Mouse (Mus musculus): ENCODE measurements around the gene Myo1d.

The Myo1d gene

GRCm38 (mm10) chr11:80602707-80603441 lies 177.0 kb downstream of the Myo1d start:
- peak; percentile 19 to 25 for DNase-seq

- no peak for DNase-seq
These were observed 177.8 kb downstream of the Myo1d start for GRCm38 (mm10) chr11:80602041-80602458.

DNA sequence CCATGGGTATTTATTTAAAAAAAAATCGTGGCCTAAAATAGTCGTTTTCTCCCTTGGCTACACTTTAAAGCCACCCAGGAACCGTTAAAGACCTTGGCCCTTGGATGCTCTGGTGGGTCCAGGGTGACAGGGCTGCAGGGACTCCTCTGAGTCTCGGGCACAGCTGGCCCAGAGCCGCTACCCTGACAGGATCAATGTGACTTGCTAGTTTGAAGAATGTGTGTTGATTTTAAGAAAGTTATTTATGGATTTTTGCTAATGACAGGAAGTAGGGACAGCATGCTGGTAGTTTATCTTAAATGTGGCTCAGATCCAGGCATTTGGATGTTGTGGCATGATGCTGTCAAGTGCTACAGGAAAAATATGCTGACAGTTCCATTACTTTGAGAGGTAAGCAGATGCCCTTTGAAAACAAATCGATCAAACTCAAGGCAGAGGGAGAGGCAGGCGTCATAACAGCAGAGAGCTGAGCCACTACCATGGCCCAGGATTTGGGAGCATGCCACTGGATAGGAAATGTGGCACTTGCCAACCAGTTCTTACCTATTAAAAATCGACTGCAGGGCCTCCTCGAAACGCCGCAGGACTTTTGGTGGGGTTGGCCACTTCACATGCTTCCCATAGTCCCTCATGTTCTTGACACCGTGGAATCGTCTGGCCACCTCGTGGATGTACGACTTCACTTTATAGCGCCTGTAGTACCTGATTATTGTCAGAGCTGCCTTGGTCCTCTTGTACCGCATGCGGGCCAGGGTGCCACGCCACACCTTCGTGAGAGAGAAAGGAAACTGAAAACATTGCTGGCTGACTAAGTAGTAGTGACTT lies 178.6 kb downstream of the Myo1d start:
- DNase-seq: no peak

GRCm38 (mm10) chr11:80595482-80595881 lies 184.3 kb downstream of the Myo1d start:
- no peak for DNase-seq

GRCm38 (mm10) chr11:80589387-80589786 lies 190.4 kb downstream of the Myo1d start:
- no peak for DNase-seq

DNA sequence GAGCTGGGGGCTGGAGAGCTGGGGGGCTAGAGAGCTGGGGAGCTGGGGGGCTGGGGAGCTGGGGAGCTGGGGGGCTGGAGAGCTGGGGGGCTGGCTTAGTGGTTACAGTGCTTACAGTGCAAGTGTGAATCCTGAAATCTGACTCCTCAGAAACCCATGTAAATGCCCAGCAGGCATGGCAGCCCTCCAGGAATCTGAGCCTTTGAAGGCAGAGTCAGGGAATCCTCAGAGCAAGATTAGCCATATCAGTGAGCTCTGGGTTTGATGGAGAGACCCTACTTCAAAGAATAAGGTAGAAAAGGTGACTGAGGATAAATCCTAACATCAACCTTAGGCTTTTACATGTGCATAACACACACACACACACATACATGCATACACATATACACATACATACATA lies 194.1 kb downstream of the Myo1d start:
- no peak for DNase-seq

- DNase-seq: no peak
These were observed 194.6 kb downstream of the Myo1d start for GRCm38 (mm10) chr11:80585211-80585610.

- DNase-seq: no peak
These were observed 199.3 kb downstream of the Myo1d start for GRCm38 (mm10) chr11:80580494-80580893.

GRCm38 (mm10) chr11:80577747-80578640 lies 201.8 kb downstream of the Myo1d start:
- no peak for DNase-seq

DNA sequence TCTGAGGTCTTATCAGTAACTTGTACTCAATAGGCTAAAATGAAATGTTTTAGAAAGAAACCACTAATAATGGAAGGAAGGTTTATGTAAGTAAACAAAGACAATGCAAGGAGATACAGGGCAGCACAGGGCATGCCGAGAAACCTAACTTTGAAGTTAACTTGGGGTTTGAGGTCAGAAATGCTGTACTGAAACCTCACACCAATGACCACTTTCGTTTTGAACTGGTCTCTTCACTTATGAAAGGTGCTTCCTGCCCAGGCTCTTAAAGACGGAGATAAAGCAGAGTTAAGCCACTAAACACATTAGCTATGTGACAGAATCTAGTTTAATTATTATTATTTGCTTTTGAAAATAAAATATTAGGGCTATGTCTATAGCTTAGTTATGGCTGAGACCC lies 204.0 kb downstream of the Myo1d start:
- no peak for DNase-seq

DNA sequence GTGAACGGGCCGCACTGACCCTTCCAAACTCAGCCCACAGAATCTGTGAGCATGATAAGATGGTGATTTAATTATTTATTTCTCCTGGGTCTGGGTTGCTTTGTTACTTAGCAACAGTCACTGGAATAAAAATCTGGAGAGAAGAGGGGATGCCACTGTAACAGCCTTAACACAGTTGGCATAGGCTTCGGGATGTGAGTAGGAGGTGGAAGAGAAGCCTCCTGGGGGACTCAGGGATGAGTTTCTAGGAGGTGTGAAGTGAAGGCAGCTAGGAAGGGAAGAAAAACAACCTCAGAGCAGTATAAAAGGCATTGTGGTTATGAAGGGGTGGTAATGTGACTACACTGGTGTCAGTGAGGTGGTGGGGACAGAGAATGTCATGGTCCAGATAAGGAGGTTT lies 213.5 kb downstream of the Myo1d start:
- DNase-seq: no peak

GRCm38 (mm10) chr11:80564975-80565965 lies 214.6 kb downstream of the Myo1d start:
- DNase-seq: no peak

GRCm38 (mm10) chr11:80562479-80562878 lies 217.3 kb downstream of the Myo1d start:
- peak; percentile 72 to 73 for DNase-seq

DNA sequence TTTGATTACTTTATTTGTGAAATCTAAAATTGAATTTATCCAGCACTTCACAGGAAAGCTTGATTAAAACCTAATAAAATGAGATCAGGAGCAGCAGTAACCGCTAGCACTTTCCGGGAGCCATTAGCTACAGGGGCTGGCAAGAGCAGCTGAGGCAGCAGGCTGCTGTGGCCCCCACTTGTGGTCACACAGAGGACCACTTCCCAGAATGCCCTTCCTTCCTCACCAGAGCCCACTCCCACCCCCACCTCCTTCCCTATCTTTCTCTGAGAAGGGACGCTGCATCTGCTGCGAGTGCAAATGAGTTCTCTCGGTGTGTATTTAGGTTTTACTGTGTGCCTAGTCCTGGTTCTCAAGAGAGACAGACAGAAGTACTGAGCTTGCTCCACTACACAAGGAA lies 219.1 kb downstream of the Myo1d start:
- DNase-seq: no peak

GRCm38 (mm10) chr11:80555416-80555815 lies 224.4 kb downstream of the Myo1d start:
- DNase-seq: no peak

DNA sequence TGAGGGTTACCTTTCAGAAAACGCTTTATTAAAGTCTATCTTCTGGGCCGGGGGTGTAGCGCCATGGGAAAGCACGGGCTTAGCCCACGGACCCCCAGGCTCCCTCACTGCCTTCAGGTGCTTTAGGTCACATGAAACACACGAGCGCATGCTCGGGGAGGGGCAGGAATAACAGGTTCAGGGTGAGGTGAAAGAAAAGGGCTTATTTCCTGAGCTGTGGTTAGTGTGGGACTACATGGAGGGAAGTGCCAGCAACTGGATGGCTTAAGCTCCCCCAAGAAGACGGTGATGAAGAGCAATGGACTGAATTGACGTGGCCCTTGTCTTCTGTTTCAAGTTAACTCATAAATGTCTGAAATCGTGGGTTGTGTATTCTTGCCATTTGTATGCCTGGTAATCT lies 226.8 kb downstream of the Myo1d start:
- DNase-seq: no peak

- DNase-seq: no peak
These were observed 228.2 kb downstream of the Myo1d start for GRCm38 (mm10) chr11:80551634-80552033.

GRCm38 (mm10) chr11:80550264-80550663 lies 229.6 kb downstream of the Myo1d start:
- no peak for DNase-seq

DNA sequence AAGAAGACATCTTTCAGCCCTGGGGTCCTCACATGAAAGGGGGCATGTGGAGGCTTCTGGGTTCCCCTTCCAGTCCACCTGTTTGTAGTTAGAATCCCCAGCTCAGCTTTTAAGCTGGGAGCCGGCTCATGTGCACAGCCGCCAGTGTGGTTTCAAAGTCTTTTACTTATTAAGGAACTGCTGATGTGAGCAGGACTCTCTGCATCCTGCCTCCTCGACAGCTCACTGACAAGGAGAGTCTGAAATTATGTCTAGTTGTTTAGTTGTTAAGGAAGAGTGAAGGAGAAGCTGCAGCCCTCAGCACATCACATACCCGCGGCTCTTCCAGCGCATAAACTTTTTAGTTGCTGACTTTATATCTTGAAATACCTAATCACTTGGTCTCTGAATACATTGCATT lies 230.0 kb downstream of the Myo1d start:
- DNase-seq: no peak

- peak; percentile 19 to 44 for DNase-seq
These were observed 233.6 kb downstream of the Myo1d start for GRCm38 (mm10) chr11:80546233-80546632.

DNA sequence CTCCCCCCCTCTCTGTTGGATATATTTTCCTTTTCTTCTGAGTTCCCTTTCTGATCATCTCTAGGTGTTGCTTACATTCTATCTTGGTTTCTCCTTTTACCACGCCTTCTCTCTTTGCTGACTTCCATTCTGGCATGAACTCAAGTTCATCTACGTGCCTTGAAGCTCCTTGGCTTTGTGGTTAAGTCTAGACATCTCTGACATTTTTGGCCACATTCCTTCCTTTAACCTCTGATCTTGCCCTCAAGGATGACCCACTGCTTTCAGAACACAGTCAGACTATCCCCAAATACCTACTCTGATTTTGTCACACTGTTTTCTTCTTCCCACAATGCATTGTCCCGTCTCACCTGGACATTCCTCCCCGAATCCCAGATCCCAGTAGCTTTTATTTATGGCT lies 240.8 kb downstream of the Myo1d start:
- no peak for DNase-seq

DNA sequence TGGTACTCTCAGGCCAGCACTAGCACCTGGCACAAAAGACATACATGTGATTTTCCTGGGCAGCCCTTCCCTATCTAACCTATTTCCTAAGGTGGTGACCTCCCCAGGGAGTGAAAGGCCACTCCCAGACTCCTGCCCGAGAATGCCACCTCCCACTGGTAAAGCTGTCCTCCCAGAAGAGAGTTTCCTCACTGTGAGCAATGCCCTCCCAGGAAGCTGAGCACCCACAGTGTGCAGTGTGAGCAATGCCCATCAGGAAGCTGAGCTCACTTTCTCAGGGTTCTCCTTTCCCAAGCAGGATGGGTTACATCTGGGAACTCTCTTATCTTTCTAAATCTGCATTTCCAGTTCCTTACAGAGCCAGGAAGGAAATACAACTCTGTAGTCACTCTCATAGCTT lies 246.9 kb downstream of the Myo1d start:
- no peak for DNase-seq

Data from thymus, postnatal 36 days (tissue).